Mouse (Mus musculus) lung, embryonic 14.5 days (tissue): ENCODE data around the gene Oas1g. TPM values are rescaled to one million over a fixed set of nuclear protein-coding genes. Genes with fewer than 3 reads are reported as not detected.
"Not testable (repeated sequence)": the region's sequence is repeated elsewhere in the genome, so short reads cannot be mapped to it uniquely, and the experiment has no call there.

Source experiments
- ATAC-seq: fragments of 200-750 bp; cut with Nextera tagmentation; 2 replicates; pipeline ENCODE4 v1.8.0; 2017; ENCODE audit warnings: mild to moderate bottlenecking, moderate TSS enrichment, moderate library complexity; ENCODE audit not compliant: insufficient read depth
- DNase-seq: peaks from one replicate; pipeline ENCODE4 v3.0.0-alpha.2; 2015
- H3K27ac ChIP-seq: fragments of 300-500 bp; sonication (generic); 2 replicates; pipeline ENCODE4 v1.5.1; 2014; ENCODE audit warnings: low read depth, mild to moderate bottlenecking, moderate library complexity
- H3K27me3 ChIP-seq: fragments of 300-500 bp; sonication (generic); 2 replicates; pipeline ENCODE4 v1.6.1; 2014; ENCODE audit warnings: low read length, control low read depth; ENCODE audit not compliant: insufficient read depth
- H3K36me3 ChIP-seq: fragments of 300-500 bp; sonication (generic); 2 replicates; pipeline ENCODE4 v1.6.1; 2014; ENCODE audit warnings: control low read depth; ENCODE audit not compliant: insufficient read depth
- H3K4me1 ChIP-seq: fragments of 300-500 bp; sonication (generic); 2 replicates; pipeline ENCODE4 v1.6.1; 2014; ENCODE audit warnings: antibody characterized with exemption, control low read depth; ENCODE audit not compliant: insufficient read depth
- H3K4me2 ChIP-seq: fragments of 300-500 bp; sonication (generic); 2 replicates; pipeline ENCODE4 v1.6.1; 2014; ENCODE audit warnings: mild to moderate bottlenecking
- H3K4me3 ChIP-seq: fragments of 300-500 bp; sonication (generic); 2 replicates; pipeline ENCODE4 v1.5.1; 2014; ENCODE audit warnings: low read depth, low read length
- H3K9ac ChIP-seq: fragments of 300-500 bp; sonication (generic); 2 replicates; pipeline ENCODE4 v1.6.1; 2014
- H3K9me3 ChIP-seq: fragments of 300-500 bp; sonication (generic); 2 replicates; pipeline ENCODE4 v1.6.1; 2016; ENCODE audit warnings: low read depth, low read length, control low read depth
- CTCF ChIP-seq: IDR thresholded peaks from 2 replicates; pipeline ENCODE4 v1.5.1; 2016; ENCODE audit warnings: antibody characterized with exemption, low read depth
- WGBS: fragments of 180-500 bp; shearing (Covaris S2); extraction: QIAGEN DNeasy Blood & Tissue Kit; methylation state at CpG from one replicate; pipeline ENCODE4 v1.1.7; 2014; 5-methylcytosine and 5-hydroxymethylcytosine counted together
- polyA plus RNA-seq: library from polyadenylated mRNA; unstranded; fragments of >200 nt; fragmentation: Nextera tagmentation; extraction: Ambion mirVana; gene quantifications from 2 replicates; pipeline ENCODE4 v1.2.1, GENCODE M21; 2014

Gene Oas1g
- polyA plus RNA-seq, 1 experiment from 2014 or later: not detected

GRCm38 (mm10) chr5:120908196-120908920 is 20.9 kb upstream of the Oas1g start:
- Histone ChIP-seq H3K27me3 (no peaks in the 10 kb centered on the region), H3K4me1 (no peaks in the 10 kb centered on the region), H3K27ac (no peak overlapping the region), H3K9me3 (no peaks in the 10 kb centered on the region), H3K4me3 (no peak overlapping the region), H3K4me2 (no peak overlapping the region), H3K9ac (no peak overlapping the region), H3K36me3 (no peaks in the 10 kb centered on the region)
- no peak for TF ChIP-seq CTCF
- DNase-seq (no peak), ATAC-seq (no peak)
- WGBS: 43% methylated on average over 7 of the region's 7 CpGs

DNA sequence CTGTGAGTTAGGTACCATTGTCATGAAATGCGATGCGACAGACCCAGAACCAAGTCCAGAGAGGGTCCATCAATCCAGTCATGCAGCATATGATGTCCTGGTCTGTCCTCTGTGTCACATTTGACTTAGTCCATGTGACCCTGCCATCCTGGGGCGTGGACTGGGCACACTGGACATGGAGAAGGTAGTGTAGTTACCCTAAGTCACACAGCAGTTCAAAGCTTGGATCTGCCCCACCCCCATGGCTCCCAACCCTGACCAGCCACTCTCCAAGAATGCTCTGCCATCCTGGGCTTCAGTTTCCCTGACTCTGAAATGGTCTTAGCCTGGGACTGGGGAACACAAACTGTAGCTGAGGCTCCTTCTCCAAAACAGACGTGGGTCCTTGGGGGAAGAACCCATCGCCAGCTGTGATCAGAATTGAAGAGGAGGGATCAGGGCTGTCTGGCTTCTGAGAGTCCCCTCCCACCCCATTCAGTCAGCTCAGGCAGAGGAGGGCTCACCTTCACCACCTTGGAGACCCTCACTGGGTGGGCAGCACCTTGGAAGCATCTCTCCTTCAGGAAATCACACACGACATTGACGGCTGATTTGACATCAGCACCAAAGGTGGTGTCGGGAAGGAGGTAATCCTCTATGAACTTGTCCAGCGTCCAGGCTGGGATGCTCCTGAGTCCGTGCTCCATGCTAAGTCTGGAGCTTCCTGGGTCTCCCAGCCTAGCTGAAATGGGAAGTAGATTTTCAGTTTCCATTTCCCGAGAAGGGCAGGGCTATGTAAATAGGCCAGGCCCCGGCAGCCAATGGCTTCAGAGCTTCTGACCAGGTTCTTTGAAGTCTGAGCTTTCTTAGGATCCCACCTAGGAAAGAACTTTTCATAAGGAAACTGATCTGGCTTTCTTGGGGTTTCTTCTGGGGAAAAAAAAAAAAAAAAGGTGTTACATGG is 19.6 kb upstream of the Oas1g start, which contains the start of gene Oas1a:
Oas1a (minus strand) TSS at position 731 of the 943 bp plus-strand sequence.
- H3K36me3 ChIP-seq, H3K27ac ChIP-seq, H3K9ac ChIP-seq, ATAC-seq, H3K4me2 ChIP-seq, H3K9me3 ChIP-seq, H3K27me3 ChIP-seq, H3K4me1 ChIP-seq, H3K4me3 ChIP-seq: not testable (repeated sequence)
- 33% methylated on average over 8 of the region's 12 CpGs for WGBS
- DNase-seq: peak; percentile 16

DNA sequence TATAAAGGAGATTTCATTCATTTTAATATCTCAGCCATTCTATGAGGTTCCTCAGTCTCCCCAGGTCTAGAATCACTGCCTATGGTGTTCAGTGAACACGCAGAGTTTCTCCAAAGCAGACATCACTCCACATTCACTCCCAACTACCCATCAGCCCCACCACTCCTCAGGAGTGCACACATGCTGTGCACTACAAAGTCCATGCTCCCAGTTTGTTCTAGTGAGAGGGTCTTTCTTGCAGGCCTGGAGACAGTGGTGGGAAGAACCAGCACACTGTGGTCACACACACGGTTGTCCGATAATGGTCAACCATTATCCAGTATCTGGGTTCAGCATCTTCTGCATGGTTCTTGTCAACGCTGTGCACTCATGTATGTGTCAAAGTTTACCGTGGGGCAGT is 14.6 kb upstream of the Oas1g start:
- no peaks in the 10 kb centered on the region for H3K27me3 ChIP-seq
- H3K36me3 ChIP-seq: no peaks in the 10 kb centered on the region
- no peak overlapping the region for H3K27ac ChIP-seq
- no peak overlapping the region for H3K4me3 ChIP-seq
- WGBS: 84% methylated on average over 5 of the region's 5 CpGs
- TF ChIP-seq CTCF: no peak
- no peaks in the 10 kb centered on the region for H3K9me3 ChIP-seq
- no peak overlapping the region for H3K9ac ChIP-seq
- no peak overlapping the region for H3K4me2 ChIP-seq
- DNase-seq (no peak), ATAC-seq (no peak)
- H3K4me1 ChIP-seq: no peaks in the 10 kb centered on the region

GRCm38 (mm10) chr5:120900666-120901065 is 13.3 kb upstream of the Oas1g start:
- H3K9me3 ChIP-seq: no peaks in the 10 kb centered on the region
- H3K4me1 ChIP-seq: no peaks in the 10 kb centered on the region
- no peak for TF ChIP-seq CTCF
- DNase-seq (no peak), ATAC-seq (no peak)
- no peak overlapping the region for H3K27ac ChIP-seq
- no peak overlapping the region for H3K4me3 ChIP-seq
- 40% methylated on average over 1 of the region's 1 CpGs for WGBS
- no peaks in the 10 kb centered on the region for H3K27me3 ChIP-seq
- no peaks in the 10 kb centered on the region for H3K36me3 ChIP-seq
- H3K4me2 ChIP-seq: no peak overlapping the region
- H3K9ac ChIP-seq: no peak overlapping the region

DNA sequence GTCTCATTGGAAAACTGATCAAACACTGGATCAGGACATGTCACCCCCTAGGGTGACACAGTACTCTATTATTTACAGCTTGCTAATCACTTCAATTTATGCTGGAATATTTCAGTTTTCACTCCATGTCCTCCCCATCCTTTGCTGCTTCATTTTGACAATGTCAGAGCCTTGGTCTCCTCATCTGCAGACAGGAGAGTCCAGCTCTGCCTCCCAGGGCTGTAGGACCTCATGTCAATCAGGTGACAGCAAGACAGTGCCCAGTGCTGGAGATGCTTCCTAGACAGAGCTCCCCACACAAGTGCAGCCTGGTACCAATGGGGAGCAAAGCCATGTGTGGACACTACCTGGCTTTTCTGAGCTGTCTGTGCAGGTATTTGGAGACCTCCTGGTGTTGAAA is 11.3 kb upstream of the Oas1g start:
- no peak overlapping the region for H3K27ac ChIP-seq
- TF ChIP-seq CTCF: no peak
- H3K4me1 ChIP-seq: no peaks in the 10 kb centered on the region
- no peaks in the 10 kb centered on the region for H3K27me3 ChIP-seq
- no peaks in the 10 kb centered on the region for H3K36me3 ChIP-seq
- DNase-seq (no peak), ATAC-seq (no peak)
- H3K9ac ChIP-seq: no peak overlapping the region
- H3K4me3 ChIP-seq: no peak overlapping the region
- H3K9me3 ChIP-seq: no peaks in the 10 kb centered on the region
- H3K4me2 ChIP-seq: no peak overlapping the region

DNA sequence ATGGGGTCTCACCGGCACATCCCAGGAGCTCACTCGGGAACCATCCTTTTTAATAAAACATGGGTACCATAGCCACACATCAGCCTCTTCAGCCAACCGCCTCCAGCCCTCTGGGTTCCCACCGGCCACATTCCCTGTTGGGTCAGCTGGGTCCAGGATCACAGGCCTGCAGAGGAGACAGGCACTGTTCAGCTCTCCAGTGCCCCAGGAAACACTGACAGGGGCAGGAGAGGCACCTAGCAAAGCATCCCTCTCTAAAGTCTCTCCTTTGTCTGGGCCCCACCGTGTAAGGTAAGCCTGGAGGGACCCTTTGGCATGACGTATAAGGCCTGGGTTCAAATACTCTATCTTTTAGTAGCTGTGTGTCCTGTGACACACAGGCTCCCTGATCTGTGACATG is 10.9 kb upstream of the Oas1g start:
- Histone ChIP-seq H3K27ac (no peak overlapping the region), H3K27me3 (no peaks in the 10 kb centered on the region), H3K36me3 (no peaks in the 10 kb centered on the region), H3K4me1 (no peaks in the 10 kb centered on the region), H3K4me3 (no peak overlapping the region), H3K9ac (no peak overlapping the region), H3K4me2 (no peak overlapping the region), H3K9me3 (no peaks in the 10 kb centered on the region)
- DNase-seq: no peak
- WGBS: 84% methylated on average over 6 of the region's 6 CpGs
- TF ChIP-seq CTCF: no peak
- ATAC-seq: no peak

DNA sequence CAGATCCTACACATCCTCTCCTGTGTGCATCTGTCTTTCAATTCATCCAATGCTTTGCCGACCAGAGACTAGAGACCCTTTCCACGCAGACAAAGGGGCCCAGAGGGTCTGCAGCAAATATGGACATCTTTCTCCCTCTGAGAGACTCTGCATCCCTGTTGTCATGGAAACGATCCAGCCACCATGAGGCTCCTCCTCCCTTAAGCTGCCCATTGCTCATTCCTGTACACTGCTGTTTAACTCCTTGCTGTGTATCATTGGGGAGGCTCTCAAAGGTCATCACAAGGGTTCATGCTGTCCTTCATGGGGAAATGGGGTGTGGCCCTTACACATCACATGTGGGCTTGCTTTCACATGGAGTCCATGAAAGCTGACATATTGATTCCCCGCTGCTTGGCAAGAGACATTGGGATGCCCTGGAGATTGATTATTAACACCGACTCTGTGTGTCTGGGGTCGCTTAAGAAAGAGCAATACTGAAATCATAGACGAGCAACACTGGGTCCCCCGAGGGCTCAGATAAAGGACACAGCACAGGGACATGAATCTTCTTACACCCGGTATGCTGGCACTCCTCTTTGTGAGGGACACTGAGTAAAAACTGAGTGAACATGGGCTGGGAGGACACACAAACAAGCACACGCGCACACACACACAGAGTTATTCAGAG is 8.0 kb upstream of the Oas1g start:
- 86% methylated on average over 11 of the region's 11 CpGs for WGBS
- no peak for TF ChIP-seq CTCF
- ATAC-seq: no peak
- no peaks in the 10 kb centered on the region for H3K9me3 ChIP-seq
- H3K27ac ChIP-seq: no peak overlapping the region
- no peak overlapping the region for H3K4me3 ChIP-seq
- no peak overlapping the region for H3K9ac ChIP-seq
- DNase-seq: no peak
- H3K4me1 ChIP-seq: no peaks in the 10 kb centered on the region
- no peak overlapping the region for H3K4me2 ChIP-seq
- H3K36me3 ChIP-seq: no peaks in the 10 kb centered on the region
- H3K27me3 ChIP-seq: no peaks in the 10 kb centered on the region

DNA sequence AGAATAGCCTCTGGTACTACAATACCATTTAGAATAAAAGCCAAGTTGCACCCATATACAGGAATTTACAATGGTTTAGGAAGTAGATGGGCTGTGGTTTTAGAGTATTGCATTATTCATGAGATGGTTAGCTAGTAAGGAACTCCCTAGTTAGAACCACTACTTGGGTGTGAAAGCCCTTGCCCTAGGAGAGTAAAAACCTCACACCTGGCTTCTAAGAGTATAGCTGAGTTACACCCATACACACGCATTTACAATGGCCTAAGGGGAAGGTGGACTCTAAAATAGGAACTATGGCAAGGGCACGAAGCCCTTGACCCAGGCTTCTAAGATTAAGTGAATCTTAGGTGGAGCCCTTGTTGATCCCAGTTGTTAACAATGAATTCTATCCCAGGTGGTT is 7.3 kb upstream of the Oas1g start:
- H3K27me3 ChIP-seq, DNase-seq, H3K4me1 ChIP-seq, H3K9me3 ChIP-seq, H3K9ac ChIP-seq, ATAC-seq, H3K27ac ChIP-seq, H3K4me3 ChIP-seq, H3K4me2 ChIP-seq, H3K36me3 ChIP-seq: not testable (repeated sequence)
- WGBS: 66% methylated on average over 2 of the region's 2 CpGs

DNA sequence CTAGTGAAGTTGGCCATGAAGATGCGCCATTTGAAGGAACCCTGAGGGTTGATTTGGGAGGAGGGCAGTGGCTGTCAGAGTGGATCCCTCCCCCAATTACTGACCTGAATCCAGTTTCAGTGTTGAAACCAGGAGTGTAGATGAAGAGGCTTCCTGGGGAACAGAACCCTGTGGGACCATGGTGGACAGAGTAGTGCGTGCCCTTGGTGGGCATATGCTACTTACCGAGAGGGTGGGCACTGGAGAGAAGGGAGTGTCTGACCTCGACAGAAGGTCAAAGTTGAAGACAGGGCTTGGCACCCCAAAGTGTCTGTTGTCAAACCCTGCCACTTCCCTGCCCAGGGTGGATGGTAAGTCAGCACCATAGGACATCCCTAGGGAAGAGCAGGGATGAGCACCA is 6.5 kb upstream of the Oas1g start:
- H3K4me1 ChIP-seq, H3K27ac ChIP-seq, H3K36me3 ChIP-seq, DNase-seq, H3K9ac ChIP-seq, H3K9me3 ChIP-seq, H3K27me3 ChIP-seq, H3K4me2 ChIP-seq, H3K4me3 ChIP-seq, ATAC-seq: not testable (repeated sequence)
- 82% methylated on average over 4 of the region's 4 CpGs for WGBS
